Mouse (Mus musculus) CH12F3 (cell line): Measurements from ENCODE around the gene Uba52.

ENCODE experiments used
- in situ Hi-C: fragments of 300-500 bp; cut with MboI; formaldehyde crosslinking; loops from 2 replicates; pipeline ENCODE4 v1.14.3; 2020; ENCODE audit warnings: low sequenced_read_pairs

Uba52 gene

DNA sequence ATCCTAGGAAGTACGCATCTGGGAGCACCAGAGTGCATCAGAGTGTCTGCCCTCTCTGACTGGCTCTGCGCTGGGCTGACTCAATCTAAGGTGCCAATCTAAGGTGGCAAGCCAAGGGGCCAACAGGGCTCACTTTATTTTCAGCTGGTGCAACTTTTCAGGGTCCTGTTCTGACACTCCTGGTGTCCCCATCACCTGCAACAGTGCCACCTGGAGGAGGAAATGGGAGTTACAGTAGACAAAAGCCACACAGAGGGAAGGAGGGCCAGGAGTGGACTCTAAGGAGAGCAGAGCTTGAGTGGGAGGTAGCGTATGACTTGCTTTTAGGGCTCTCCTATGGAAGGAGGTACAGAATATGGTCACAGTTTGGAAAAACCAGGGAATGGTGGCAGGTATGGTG, 5.8 kb downstream of the Uba52 start:
- in situ Hi-C loops, result loop anchor here (10.0 kb wide), 1 partner anchor 90 kb away; no protein-coding TSS in a partner anchor

DNA sequence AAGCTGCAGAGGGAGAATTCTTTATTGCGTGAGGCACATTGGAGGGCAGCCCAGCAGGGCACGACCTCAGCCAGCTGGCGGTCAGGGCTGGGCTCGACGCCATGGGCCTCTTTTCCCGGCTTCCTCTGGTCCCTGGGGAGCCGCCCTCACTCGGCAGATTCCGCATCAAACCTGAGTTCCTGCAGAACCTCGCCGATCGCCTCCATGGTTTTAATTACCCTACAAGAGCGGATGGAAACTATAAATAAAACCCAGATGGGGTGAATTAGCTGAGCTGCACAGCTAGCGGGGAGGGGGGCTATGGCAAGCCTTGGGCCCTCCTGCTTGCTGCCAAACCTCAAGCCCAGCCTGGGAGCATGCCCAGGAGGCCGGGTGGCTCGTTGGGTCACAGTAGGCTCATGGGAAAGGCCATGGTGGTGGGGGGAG, 6.3 kb downstream of the Uba52 start:
- in situ Hi-C loops, result loop anchor here (10.0 kb wide), 1 partner anchor 90 kb away; no protein-coding TSS in a partner anchor

DNA sequence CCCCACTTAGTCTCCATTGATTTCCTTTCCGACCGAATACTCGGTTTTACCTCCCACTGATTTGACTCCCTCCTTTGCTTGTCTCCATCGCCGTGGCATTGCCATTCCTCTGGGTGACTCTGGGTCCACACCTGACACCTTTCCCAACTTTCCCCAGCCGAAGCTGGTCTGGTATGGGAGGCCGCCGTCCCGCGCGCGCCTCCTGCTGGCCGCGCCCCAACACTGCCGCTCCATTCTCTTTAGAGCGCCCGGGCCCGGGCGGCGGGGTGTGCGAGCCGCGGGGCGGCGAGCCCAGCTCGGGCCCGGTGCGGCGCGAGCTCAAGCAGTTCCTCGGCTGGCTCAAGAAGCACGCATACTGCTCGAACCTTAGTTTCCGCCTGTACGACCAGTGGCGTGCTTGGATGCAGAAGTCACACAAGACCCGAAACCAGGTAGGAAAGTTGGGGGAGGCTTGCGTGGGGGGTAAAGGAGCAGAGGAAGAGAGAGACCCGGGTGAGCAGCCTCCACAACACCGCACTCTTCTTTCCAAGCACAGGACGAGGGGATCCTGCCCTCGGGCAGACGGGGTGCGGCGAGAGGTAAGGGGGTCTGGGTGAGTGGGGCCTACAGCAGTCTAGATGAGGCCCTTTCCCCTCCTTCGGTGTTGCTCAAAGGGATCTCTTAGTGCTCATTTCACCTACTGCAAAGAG, 7.4 kb downstream of the Uba52 start:
- in situ Hi-C loops, result loop anchor here (10.0 kb wide), 1 partner anchor 88 kb away; no protein-coding TSS in a partner anchor

DNA sequence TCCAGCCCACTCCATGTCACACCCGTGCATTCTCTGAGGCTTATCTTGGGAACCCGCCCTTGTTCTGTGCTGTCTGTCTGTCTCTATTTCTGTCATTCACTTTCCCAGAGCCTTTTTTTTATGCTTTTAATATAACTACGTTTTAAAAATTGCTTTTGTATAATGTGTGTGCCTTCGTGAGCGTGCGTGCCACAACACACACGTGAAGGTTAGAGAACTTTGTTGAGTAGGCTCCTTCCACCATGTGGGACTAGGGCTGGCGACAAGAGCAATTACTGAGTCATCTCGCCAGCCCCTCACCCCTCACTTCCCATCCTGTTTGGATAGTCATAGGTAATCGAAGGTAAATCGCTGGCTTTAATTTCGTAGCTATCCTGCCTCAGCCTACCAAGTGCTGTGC, 8.1 kb downstream of the Uba52 start:
- in situ Hi-C loops, result loop anchor here (10.0 kb wide), 1 partner anchor 88 kb away; no protein-coding TSS in a partner anchor

DNA sequence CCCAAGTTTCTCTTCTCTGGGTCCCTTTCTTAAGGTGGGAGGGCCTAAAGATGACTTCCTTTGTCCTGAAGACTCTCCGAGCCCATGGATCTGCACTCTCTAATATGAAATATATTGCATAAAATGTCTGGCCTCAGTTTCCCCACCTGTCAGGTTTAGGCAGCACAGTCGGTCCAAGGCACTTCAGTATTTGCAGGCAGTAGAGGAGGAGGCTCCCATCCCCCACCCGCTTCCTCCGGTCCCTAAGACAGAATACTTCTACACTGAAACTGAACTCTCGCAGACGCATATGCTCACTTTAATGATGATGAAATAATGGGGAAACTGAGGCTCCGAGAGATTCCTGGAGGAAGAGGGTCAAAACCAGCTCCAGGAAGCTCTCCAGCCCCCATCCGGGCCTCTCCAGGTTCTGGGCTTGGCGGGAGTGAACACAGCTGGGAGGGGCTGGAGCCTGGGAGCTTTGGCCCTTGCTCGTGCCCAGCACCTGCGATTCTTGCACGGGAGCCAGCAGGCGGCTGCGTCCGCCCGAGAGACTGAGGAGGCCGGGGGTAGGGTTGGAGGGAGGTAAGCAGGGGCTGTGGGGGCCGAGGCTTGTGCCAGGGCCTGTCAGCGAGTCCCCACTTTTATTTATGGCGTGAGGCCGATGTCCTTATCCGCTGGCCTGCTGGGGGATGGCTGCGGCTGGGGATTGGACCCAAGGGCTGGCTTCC, 8.6 kb downstream of the Uba52 start:
- in situ Hi-C loops, result loop anchor here (10.0 kb wide), 1 partner anchor 87 kb away; no protein-coding TSS in a partner anchor

DNA sequence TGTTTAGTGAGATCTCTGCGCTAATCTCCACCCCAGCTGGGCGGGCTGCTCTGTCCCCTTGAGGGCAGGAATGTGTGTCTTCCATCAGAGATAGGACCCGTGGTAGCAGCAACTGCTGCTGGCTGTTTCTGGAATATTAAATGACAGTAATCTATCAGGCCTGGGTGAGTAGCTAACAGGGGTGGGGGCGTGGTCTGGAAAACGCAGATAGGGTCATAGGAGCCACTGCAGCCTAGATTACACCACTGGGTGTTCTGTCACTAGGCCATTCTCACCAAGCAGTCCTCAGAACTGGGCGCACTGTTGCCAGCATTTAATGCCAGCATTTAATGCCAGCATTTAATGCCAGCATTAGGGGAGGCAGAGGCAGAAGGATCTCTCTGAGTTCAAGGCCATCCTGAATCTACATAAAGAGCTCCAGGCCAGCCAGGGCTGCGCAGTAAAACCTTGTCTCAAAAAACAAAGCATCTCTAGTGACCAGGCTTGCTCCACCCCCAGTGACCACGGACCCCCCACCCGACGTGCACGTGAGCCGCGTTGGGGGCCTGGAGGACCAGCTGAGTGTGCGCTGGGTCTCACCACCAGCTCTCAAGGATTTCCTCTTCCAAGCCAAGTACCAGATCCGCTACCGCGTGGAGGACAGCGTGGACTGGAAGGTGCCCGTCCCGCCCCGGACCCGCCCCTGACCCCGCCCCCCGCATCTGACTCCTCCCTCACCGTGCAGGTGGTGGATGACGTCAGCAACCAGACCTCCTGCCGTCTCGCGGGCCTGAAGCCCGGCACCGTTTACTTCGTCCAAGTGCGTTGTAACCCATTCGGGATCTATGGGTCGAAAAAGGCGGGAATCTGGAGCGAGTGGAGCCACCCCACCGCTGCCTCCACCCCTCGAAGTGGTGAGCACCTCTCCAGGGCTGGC, 10.0 kb downstream of the Uba52 start:
- in situ Hi-C loops, result loop anchor here (10.0 kb wide), 1 partner anchor 86 kb away; no protein-coding TSS in a partner anchor

DNA sequence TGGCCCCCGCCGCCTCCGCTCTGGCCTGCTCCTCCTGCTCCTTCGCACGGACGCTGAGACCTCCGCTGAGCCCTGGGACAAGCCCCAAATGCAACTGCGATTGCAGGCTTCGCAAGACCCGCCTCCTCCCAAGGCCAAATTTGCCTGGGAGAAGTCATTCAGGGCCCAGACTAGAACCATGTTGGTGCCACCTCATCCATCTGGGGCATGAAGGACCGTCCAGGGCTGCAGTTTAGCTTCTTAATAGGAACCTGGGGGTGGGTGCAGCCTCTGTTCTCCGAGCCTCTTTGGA, 14.9 kb downstream of the Uba52 start:
- in situ Hi-C loops, result no loop called here

DNA sequence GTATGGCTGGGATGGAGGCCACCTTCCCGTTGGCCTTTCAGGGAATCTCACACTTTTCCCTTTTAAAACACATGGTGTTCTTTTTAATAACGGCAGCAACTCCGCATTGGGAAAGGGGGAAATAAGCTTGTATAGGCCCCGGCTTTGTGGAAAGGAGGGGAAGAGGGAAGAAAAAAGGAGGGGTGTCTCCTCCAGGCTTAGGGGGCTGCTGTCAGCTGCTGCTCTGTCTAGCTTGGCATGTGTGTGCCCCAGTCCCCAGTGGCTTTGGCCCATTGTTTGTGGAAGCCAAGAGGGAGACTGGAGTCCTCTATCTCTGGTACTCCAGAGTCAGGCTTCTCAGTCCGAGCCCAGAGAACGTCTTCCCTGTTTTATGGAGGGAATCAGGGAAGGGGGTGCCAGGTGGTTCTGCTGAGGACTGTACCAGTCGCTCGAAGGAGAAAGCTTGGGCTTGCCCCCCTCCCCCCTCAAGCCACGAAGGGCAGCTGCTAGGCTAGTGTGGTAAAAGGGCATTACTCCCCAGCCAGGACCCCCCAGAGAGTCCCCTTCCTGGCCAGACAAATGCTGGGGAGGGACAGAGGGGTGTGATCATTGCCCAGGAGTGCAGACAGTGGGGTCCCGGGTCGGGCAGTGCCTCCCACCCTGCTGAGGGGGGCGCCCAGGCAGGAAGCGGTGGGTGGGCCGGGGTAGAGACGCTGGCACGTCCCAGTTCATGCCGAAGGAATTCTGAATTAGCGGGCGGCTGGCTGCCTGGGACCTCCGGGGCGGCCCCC, 15.4 kb downstream of the Uba52 start:
- in situ Hi-C loops, result no loop called here

DNA sequence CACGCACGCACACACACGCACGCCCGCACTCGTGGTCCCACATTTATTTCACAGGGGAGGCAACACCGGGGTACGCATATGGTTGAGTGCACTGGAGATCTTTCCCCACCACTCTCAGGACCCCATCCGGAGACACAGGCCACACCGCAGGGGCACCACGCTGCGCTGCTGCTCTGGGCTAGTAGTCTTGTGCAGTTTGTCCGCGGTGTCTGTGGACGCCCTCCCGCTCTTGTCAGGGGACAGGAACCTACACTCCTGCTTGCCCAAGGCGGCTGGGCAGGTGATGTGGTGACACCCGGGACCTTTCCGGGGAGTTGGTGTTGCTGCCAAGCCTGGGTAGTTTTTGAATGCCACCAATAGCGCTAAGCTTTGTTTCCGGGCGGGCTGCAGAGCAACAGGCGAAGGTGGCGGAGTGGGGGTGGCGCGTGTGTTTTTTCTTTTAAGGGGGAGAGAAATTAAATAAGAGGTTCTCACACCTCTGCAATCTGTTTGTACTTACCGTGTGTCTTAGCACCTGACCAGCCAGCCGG, 16.1 kb downstream of the Uba52 start:
- in situ Hi-C loops, result no loop called here

DNA sequence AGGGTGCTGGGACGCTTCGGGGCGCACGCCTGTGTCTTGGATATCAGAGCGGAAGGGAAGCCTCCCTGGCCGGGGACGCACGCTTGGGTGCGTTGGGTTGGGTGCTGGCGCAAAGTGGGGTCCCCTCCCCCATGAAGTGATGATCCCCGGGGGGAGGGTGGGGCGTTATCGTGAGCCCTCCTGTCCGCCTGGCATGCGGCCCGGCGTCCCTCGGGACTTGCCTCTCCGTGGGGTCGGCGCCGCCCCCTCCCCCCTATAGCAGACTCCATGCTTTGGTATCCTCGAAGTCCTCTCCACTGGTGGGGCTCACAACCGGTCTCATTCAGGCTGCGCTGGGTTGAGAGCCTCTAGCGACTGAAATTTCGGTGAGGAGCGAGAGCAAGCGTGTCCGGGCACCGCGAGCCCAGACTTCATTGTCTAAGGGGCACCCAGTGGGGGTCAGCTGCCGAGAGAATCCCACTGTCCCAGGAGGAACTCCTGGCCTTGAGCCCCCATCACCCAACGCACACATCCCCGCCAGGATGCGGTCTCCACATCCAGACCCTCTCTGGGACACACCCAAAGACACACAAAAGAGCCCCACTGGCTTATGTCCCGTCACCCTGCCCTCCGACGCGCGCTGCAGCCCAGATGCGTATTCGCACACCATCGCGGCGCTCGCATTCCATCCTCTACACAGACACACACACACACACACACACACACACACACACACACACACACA, 16.7 kb downstream of the Uba52 start:
- in situ Hi-C loops, result no loop called here

DNA sequence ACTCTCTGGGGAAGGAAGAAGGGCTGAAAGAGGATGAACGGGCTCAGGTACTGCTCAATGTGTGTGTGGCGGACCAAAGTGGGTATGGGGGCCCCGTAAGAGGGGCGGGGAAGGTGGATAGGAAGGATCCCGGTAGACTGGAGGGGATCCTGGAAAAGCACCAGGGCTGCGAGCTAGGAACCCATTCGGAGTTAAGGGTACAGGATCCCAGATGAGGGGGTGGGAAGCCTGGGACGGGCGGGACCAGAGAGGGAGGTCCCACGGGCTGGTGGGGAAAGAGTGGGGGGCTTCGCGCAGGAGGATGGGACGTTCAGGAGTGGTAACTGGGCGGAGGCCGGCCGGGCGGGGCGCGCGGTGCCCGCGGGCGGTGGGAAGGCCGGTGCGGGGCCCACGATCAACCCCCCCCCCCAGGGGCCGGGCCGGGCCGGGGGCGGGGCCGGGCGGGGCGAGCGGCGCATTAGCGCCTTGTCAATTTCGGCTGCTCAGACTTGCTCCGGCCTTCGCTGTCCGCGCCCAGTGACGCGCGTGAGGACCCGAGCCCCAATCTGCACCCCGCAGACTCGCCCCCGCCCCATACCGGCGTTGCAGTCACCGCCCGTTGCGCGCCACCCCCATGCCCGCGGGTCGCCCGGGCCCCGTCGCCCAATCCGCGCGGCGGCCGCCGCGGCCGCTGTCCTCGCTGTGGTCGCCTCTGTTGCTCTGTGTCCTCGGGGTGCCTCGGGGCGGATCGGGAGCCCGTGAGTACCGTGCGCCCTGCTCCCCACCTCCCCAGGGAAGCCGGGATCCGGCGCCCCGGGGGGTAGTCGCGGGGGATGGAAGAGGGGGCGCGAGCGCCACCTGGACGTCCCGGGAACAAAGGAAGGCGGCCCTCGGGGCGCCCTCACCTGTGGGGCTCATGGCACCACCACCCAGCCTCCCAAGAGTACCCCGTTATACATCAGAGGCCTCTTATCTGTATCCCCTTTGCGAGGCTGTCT, 17.6 kb downstream of the Uba52 start, which contains the start of gene Crlf1:
Crlf1 (plus strand) TSS at position 495 of the 977 bp plus-strand sequence.
- in situ Hi-C loops, result no loop called here

DNA sequence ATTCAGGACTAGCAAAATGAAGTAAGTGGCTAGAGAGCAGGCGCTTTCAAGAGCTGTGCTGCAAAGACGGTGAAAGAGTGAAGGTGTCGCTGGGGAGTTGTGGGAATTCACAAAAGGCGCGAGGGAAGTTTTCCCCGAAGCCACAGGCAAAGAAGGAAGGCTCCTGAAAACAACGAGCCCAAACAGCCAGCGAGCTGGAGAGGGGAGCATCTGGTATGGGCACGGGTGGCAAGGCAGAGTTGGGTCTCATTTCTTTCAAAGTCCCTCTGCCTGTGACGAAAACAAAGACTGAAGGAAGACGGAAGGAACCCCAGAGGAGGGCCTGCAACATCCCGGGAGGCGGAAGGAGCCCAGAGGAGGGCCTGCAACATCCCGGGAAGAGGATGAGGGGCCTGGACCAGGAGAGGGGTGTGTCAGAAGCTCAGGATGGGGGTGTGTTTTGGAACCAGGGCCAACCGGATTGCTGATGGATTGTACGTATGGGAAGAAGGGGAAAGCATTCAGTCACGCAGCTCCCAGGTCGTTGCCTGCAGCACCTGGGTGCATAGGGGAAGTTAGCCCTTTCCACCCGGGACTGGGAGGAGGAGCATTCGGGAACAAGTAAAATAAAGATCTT, 19.6 kb downstream of the Uba52 start:
- in situ Hi-C loops, result no loop called here

DNA sequence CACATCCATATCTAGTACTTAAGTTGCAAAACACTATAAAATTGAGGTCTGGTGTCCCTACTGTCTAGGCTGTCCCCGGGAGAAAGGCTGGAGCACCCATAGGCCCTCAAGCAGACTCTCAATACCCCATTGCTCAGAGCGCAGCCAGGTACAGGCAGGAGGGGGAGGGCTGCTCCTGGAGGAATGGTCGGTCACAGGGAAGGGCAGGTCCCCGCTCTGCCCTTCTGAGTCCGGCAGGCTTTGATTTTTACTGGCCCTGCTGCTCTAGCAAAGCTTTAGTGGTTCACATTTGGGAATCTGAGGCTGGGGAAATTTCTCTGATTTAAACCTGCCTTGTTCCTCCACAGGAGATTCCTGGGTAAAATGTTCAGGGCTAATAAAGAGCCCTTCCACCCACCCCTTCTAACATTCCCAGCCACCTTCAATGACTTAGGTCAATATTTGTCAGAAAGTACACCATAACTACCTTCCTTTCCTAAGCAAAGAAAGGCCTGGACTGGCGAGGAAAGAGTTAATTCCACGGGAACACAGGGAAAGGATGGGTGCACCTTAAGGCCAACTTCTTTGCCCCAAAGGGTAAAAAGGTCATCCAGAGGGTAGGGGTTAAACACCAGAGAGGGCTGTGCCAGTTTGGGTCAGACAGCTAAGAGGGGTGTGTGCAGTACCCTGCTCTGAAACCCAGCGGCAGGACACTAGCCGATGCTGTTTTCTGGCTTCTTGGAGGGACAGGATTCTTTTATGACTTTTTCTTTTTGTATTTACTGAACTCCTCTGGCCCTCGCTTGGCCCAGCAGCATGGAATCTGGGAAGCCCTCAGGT, 20.3 kb downstream of the Uba52 start:
- in situ Hi-C loops, result no loop called here

DNA sequence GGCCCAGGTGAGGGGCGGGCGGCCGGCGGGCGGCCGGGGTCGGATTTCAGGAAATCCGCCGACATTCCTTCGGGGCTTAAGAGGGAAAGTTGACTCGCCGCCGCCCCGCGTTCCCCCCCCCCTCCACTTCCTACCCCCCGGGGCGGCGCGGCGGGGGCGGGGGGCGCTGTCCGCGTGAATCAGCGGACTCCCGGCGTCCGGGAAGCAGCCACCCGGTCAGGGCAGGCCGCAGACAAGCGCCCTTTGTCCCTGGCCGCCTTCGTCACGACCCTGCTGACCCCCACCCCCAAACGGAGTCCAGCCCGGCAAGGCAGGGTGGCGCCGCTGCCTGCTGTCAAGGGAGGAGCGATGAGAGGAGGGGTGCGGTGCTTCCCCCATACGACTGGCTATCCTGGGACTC, 21.0 kb downstream of the Uba52 start:
- in situ Hi-C loops, result no loop called here

DNA sequence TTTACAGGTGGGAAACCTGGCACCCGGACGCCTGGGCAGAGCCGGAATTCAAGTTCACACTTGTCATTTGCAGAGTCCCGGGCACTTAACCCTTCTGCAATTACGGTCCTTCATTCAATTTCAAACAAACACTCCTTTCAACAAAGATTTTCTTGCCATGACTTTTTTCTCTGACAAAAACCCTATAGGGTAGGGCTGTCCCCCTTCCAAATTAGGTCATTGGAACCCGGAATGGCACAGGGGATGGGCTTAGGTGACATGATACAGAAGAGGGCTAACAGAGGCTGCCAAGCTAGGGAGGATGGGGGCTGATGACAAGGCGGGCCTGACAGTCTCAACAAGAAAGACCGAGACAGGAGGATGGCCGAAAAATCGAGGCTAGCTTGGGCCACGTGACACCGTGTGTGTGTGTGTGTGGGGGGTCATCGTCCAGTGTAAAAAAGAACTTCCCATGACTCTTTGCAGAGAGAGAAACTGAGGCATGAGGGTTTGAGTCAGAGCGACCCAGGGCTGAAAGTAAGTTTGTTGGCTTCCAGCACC, 21.6 kb downstream of the Uba52 start:
- in situ Hi-C loops, result no loop called here

DNA sequence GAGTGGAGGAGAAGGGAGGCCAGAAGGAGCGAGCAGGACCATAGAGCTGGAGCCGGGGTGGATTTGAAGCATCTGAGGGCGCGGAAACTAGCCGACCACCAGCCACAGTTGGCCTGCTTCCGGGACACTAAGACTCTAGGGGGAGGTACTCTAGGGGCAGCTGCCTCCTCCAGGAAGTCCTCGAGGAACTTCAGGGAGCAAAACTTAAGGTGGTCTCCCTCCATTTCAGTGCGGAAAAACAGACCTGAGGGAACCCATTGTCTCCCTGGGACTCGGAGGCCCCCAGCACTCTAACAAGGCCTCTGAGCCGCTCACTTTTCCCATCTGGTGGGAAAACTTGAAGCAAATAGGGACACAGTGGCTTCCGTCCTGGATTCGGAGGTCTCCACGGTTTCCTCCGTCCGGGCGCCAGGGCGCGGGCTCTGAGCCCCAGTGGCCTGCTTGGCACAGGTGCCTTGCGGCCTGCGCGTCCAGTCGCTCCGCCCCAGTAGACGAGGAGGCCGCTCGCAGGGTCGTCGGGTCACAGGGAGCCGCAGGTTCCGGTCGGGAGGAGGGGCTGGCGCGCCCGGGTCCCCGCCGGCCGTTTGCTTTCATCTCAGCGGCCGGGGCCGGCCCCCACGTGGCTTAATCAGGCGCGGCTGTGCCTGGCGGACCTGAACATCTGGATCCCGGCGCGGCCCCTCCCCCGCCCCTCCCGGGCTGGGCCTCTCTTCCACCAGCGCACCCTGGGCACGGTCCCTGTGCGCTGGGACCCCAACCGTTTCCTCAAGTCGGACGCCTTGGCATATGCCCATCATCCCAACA, 22.4 kb downstream of the Uba52 start:
- in situ Hi-C loops, result no loop called here
